In the genomic region with DNA sequence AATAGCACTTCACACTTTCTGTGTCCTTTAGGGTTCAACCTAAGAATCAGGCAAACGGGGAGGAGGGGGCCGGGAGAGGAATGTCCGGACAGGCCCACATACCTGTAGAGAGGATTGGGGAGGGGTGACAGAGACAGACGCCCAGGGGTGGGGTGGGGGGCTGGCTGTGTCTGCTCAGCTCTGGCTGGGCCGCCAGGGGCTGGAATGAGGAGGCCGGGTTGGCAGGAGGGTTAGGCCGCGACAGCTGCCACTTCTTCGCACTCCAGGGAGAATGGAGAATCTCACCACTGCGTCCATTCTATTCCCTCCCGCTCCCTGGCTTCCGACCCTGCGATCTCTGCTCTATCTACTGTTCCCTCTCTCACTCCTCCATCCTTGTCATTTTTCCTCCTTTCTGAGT, we compare ENCODE assay signal across 8 mouse cellular contexts. TPM values are rescaled to one million over a fixed set of nuclear protein-coding genes. Genes with fewer than 3 reads are reported as not detected.
A peak's percentile ranks its signal among the peaks of the same experiment; 100 is the strongest.
DNase-seq lines count a peak whose midpoint lies in the region; ATAC-seq and TF ChIP-seq lines count a peak whose summit lies in the region.

No protein-coding gene starts in this region.

- peaks cover 28% of the 10 kb centered on the region for H3K4me1 ChIP-seq in kidney, embryonic 15.5 days
- no peaks in the 10 kb centered on the region for H3K4me1 ChIP-seq in embryonic fibroblast, embryonic 13.5 days (ENCODE audit: control insufficient read depth, insufficient read depth, low read length)
- peaks cover 28% of the 10 kb centered on the region for H3K4me1 ChIP-seq in limb, embryonic 10.5 days
- H3K4me1 ChIP-seq in neural tube, embryonic 12.5 days: peaks cover 16% of the 10 kb centered on the region

- peak overlapping the region; percentile 50 for H3K4me3 ChIP-seq in kidney, embryonic 15.5 days (replicated peaks)
- H3K4me3 ChIP-seq in embryonic fibroblast, embryonic 13.5 days (ENCODE audit: insufficient read depth, low read length): peak overlapping the region; percentile 39; the same call in 1 of the 2 replicates
- H3K4me3 ChIP-seq in limb, embryonic 10.5 days: peak overlapping the region; percentile 51
- H3K4me3 ChIP-seq in neural tube, embryonic 12.5 days: peak overlapping the region; percentile 42

- TF ChIP-seq CTCF in embryonic fibroblast, embryonic 13.5 days (IDR thresholded peaks at IDR 0.05; ENCODE audit: borderline replicate concordance, insufficient read depth, low read length): no peak

- 4% methylated on average over 13 of the region's 13 CpGs for WGBS in kidney, embryonic 15.5 days
- WGBS in limb, embryonic 10.5 days: 2% methylated on average over 13 of the region's 13 CpGs
- WGBS in neural tube, embryonic 12.5 days: 2% methylated on average over 13 of the region's 13 CpGs

- H3K27ac ChIP-seq in kidney, embryonic 15.5 days: no peak overlapping the region
- no peak overlapping the region for H3K27ac ChIP-seq in embryonic fibroblast, embryonic 13.5 days (ENCODE audit: insufficient read depth, low read length)
- no peak overlapping the region for H3K27ac ChIP-seq in limb, embryonic 10.5 days
- no peak overlapping the region for H3K27ac ChIP-seq in neural tube, embryonic 12.5 days

- peaks cover 93% of the 10 kb centered on the region for H3K27me3 ChIP-seq in kidney, embryonic 15.5 days
- peaks cover 98% of the 10 kb centered on the region for H3K27me3 ChIP-seq in limb, embryonic 10.5 days (ENCODE audit: low read depth, poor library complexity, severe bottlenecking)
- H3K27me3 ChIP-seq in neural tube, embryonic 12.5 days (replicated peaks): peaks cover 82% of the 10 kb centered on the region

- 0 out of 2 replicates have a peak, but pooled peaks have one; percentile 16 for ATAC-seq in kidney, embryonic 15.5 days (replicated peaks; ENCODE audit: low FRiP score)
- ATAC-seq in neural tube, embryonic 12.5 days (ENCODE audit: low FRiP score, low read depth): peak; percentile 49; the same call in 1 of the 2 replicates
- no peak for ATAC-seq in granulocyte monocyte progenitor cell, adult 5-6 weeks (replicated peaks; ENCODE audit: poor library complexity, severe bottlenecking)

- H3K36me3 ChIP-seq in kidney, embryonic 15.5 days: no peaks in the 10 kb centered on the region
- no peaks in the 10 kb centered on the region; the same call in 1 of the 2 replicates for H3K36me3 ChIP-seq in limb, embryonic 10.5 days
- no peaks in the 10 kb centered on the region for H3K36me3 ChIP-seq in neural tube, embryonic 12.5 days

- no peak for DNase-seq in kidney, postnatal 10 days
- DNase-seq in limb, embryonic 10.5 days (ENCODE audit: low spot score): no peak
- no peak for DNase-seq in cerebellum, postnatal 25 days
- DNase-seq in c-Kit-positive CD71-positive TER-119-positive erythroid progenitor cells, embryonic 14.5 days (ENCODE audit: low spot score): no peak

- H3K4me2 ChIP-seq in kidney, embryonic 15.5 days: peak overlapping the region; percentile 88
- peak overlapping the region; percentile 91 for H3K4me2 ChIP-seq in neural tube, embryonic 12.5 days (replicated peaks)

- H3K9ac ChIP-seq in kidney, embryonic 15.5 days: no peak overlapping the region
- H3K9ac ChIP-seq in neural tube, embryonic 12.5 days: no peak overlapping the region

- TF ChIP-seq POLR2A in embryonic fibroblast, embryonic 13.5 days (IDR thresholded peaks at IDR 0.05; ENCODE audit: low read depth, low read length): no peak

- no peaks in the 10 kb centered on the region for H3K9me3 ChIP-seq in kidney, embryonic 15.5 days (replicated peaks)
- H3K9me3 ChIP-seq in limb, embryonic 10.5 days (replicated peaks): no peaks in the 10 kb centered on the region
- H3K9me3 ChIP-seq in neural tube, embryonic 12.5 days: no peaks in the 10 kb centered on the region

RNA-seq across cellular contexts. Expression of gene Wnt10a, which starts 7.8 kb away (rescaled TPM):
- polyA plus RNA-seq in kidney, embryonic 15.5 days (2015; fragmentation: Nextera tagmentation; extraction: Ambion mirVana): 0.43 and 0.89 TPM in 2 replicates
- polyA plus RNA-seq in embryonic fibroblast, embryonic 13.5 days (2011; ENCODE audit: insufficient read length, low read depth, missing spikeins): 1.8 and 2.7 TPM in 2 replicates
- polyA plus RNA-seq in limb, embryonic 10.5 days (2016; fragmentation: Nextera tagmentation; extraction: Ambion mirVana): 1.3 and 1.6 TPM in 2 replicates
- 1.2 and 1.4 TPM in 2 replicates for polyA plus RNA-seq in neural tube, embryonic 12.5 days (2016; fragmentation: Nextera tagmentation; extraction: Ambion mirVana)
- total RNA-seq in granulocyte monocyte progenitor cell, adult 5-6 weeks (2014; fragmentation: Nextera tagmentation): not detected in 2 replicates
- total RNA-seq in granulocyte monocyte progenitor cell, adult 5-6 weeks (2017): not detected in 2 replicates

RNA-seq across cellular contexts. Expression of gene Wnt6, which starts 11.9 kb away (rescaled TPM):
- polyA plus RNA-seq in kidney, embryonic 15.5 days (2015; fragmentation: Nextera tagmentation; extraction: Ambion mirVana): 2.0 and 2.3 TPM in 2 replicates
- polyA plus RNA-seq in embryonic fibroblast, embryonic 13.5 days (2011; ENCODE audit: insufficient read length, low read depth, missing spikeins): not detected in 2 replicates
- 30.1 and 34.2 TPM in 2 replicates for polyA plus RNA-seq in limb, embryonic 10.5 days (2016; fragmentation: Nextera tagmentation; extraction: Ambion mirVana)
- 12.5 and 13.8 TPM in 2 replicates for polyA plus RNA-seq in neural tube, embryonic 12.5 days (2016; fragmentation: Nextera tagmentation; extraction: Ambion mirVana)
- not detected in 2 replicates for total RNA-seq in granulocyte monocyte progenitor cell, adult 5-6 weeks (2014; fragmentation: Nextera tagmentation)
- 0.21 and 1.2 TPM in 2 replicates for total RNA-seq in granulocyte monocyte progenitor cell, adult 5-6 weeks (2017)

RNA-seq across cellular contexts. Expression of gene Prkag3, which starts 34.5 kb away (rescaled TPM):
- polyA plus RNA-seq in kidney, embryonic 15.5 days (2015; fragmentation: Nextera tagmentation; extraction: Ambion mirVana): 0.44 and 0.73 TPM in 2 replicates
- 0.26 and 0.32 TPM in 2 replicates for polyA plus RNA-seq in embryonic fibroblast, embryonic 13.5 days (2011; ENCODE audit: insufficient read length, low read depth, missing spikeins)
- 0.16 and 0.29 TPM in 2 replicates for polyA plus RNA-seq in limb, embryonic 10.5 days (2016; fragmentation: Nextera tagmentation; extraction: Ambion mirVana)
- 0.10 and 0.40 TPM in 2 replicates for polyA plus RNA-seq in neural tube, embryonic 12.5 days (2016; fragmentation: Nextera tagmentation; extraction: Ambion mirVana)
- not detected in 2 replicates for total RNA-seq in granulocyte monocyte progenitor cell, adult 5-6 weeks (2014; fragmentation: Nextera tagmentation)
- not detected in 2 replicates for total RNA-seq in granulocyte monocyte progenitor cell, adult 5-6 weeks (2017)
